Mouse (Mus musculus) CD4-positive naive resting alpha-beta T cell, adult 57 days (primary cell): ENCODE measurements around the gene Ostn. TPM values are rescaled to one million over a fixed set of nuclear protein-coding genes. Genes with fewer than 3 reads are reported as not detected.

Source experiments
- total RNA-seq: library from RNA; stranded (reverse); gene quantifications from one replicate; pipeline ENCODE4 v1.2.4, GENCODE M21; 2023

Gene Ostn
- total RNA-seq, result not detected

GRCm38 (mm10) chr16:27307189-27307588 is at the start of gene Ostn:
Gene Ostn (plus strand): TSS chr16:27307489.

DNA sequence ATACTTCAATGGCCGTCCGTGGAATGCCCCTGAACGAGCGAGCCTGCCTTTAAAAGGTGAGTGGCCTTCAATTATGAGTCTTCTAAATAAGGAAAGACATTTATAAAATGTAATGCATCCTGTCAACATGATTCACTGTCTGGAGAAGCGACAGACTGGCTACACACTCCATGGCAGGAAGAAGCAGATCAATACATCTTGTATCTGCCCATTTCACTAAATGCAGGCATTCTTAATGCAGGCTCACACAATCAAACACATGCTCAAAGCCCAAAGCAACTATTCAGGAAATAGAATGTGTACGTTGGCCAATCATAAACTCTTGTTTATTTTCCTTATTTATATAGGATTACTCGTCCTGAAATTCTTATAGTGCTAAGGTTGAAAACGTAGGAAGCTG is 62.9 kb downstream of the Ostn start, which contains the start of gene Uts2b:
Gene Uts2b, minus strand, starts transcription at position 49 of the 400 bp plus-strand sequence.

DNA sequence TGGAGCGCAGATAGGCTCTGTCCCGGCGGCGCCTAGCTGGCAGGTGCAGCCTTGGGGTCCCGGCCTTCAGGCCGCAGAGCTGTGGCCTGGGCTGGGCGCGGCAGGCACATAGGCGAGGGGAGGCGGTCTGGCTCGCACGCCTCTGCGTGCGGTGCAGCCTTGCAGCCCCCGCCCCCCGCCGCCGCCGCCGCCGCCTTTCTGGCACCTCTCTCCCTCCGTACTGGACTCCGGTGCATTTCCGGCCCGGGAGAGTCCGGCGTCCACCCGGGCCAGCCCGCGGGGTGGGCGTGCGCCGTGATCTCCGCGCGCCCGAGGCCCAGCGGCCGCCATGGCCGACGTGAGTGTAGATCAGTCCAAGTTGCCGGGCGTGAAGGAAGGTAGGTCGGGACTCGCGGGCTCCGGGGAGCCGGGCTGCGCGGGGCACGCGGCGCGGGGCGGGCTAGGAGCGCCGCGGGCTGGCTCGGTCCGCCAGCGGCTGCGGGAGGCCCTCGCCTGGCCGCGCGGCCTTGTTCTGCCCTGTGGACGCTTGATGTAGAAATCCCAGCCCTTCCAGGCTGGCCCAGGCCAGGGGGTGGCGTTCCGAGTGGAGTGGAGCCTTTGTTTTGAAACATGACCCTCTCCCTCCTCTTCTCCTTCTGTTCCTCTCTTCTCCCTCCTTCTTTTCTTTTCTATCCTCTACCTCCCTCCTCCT is 81.6 kb downstream of the Ostn start, which contains the start of gene Ccdc50:
Gene Ccdc50, plus strand, starts transcription at position 109 of the 691 bp plus-strand sequence.

Other genes starting within 250 kb of the Ostn start
- not detected for gene Uts2b, start 62.8 kb downstream of the Ostn start, total RNA-seq
- 19.0 TPM for gene Ccdc50, start 81.4 kb downstream of the Ostn start, total RNA-seq